Mouse (Mus musculus) E14TG2a.4 (cell line): Measurements from ENCODE around the gene Smim15.

Experiments
- H3K27me3 ChIP-seq: 2 replicates; pipeline ENCODE4 v1.6.1; 2014; ENCODE audit warnings: low read length, control low read depth; ENCODE audit not compliant: insufficient read depth
- H3K36me3 ChIP-seq: 2 replicates; pipeline ENCODE4 v1.6.1; 2014; ENCODE audit warnings: low read length, control low read depth; ENCODE audit not compliant: insufficient read depth
- H3K4me1 ChIP-seq: replicated peaks from 2 replicates; pipeline ENCODE4 v1.6.1; 2014; ENCODE audit warnings: low read depth, low read length, control low read depth
- H3K4me3 ChIP-seq: replicated peaks from 2 replicates; pipeline ENCODE4 v1.5.1; 2014; ENCODE audit warnings: mild to moderate bottlenecking, low read length
- H3K9me3 ChIP-seq: 2 replicates; pipeline ENCODE4 v1.6.1; 2014; ENCODE audit warnings: low read length, control low read depth
- CTCF ChIP-seq: conservative IDR thresholded peaks from 2 replicates; pipeline ENCODE4 v1.5.1; 2014; ENCODE audit warnings: low read length
- NANOG ChIP-seq: IDR thresholded peaks from 2 replicates; pipeline ENCODE4 v1.6.1; 2014; ENCODE audit warnings: borderline replicate concordance, low read length, mixed read lengths
- POU5F1 ChIP-seq: IDR thresholded peaks from 2 replicates; pipeline ENCODE4 v1.6.1; 2014; ENCODE audit warnings: low read length, borderline replicate concordance

The Smim15 gene

DNA sequence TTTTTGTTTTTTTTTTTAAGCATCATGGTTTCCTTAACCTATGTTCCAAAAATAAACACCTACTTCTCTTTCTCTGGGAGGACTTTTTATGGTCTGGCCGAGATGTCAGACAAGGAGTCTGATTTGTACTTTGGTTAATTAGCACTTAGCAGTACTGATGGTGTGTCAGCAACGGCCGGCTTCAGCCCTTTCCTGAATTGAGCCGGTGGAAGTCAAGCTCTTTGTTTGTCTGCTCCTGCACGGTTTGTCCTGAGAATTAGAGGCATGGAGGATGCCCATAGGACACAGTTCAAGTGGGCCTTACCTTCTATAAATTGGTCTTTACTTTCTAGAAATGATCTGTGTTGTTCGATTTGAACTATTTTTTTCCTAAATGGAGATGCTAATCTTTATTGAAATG lies 2.6 kb downstream of the Smim15 start:
- peaks cover 29% of the 10 kb centered on the region for H3K4me1 ChIP-seq
- H3K36me3 ChIP-seq: peaks cover 27% of the 10 kb centered on the region
- H3K4me3 ChIP-seq: no peak overlapping the region
- no peaks in the 10 kb centered on the region for H3K27me3 ChIP-seq
- TF ChIP-seq CTCF: no peak
- no peak for TF ChIP-seq NANOG
- TF ChIP-seq POU5F1: no peak
- no peaks in the 10 kb centered on the region for H3K9me3 ChIP-seq

DNA sequence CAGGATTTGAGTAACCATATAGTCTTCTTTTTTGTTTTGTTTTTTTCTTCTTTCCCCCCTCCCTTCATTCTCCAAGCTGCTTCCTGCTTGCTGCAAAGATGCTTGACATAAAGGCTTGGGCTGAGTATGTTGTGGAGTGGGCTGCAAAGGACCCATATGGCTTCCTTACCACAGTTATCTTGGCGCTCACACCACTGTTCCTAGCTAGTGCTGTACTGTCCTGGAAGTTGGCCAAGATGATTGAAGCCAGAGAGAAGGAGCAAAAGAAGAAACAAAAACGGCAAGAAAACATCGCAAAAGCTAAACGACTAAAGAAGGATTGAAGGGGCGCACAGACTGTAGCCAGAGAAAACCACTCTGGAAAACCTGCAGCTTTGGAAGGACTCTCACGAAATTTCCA lies 3.1 kb downstream of the Smim15 start:
- Histone ChIP-seq H3K4me1 (peaks cover 25% of the 10 kb centered on the region), H3K4me3 (no peak overlapping the region), H3K27me3 (no peaks in the 10 kb centered on the region), H3K36me3 (peaks cover 27% of the 10 kb centered on the region), H3K9me3 (no peaks in the 10 kb centered on the region)
- TF ChIP-seq CTCF (no peak), NANOG (no peak), POU5F1 (no peak)

DNA sequence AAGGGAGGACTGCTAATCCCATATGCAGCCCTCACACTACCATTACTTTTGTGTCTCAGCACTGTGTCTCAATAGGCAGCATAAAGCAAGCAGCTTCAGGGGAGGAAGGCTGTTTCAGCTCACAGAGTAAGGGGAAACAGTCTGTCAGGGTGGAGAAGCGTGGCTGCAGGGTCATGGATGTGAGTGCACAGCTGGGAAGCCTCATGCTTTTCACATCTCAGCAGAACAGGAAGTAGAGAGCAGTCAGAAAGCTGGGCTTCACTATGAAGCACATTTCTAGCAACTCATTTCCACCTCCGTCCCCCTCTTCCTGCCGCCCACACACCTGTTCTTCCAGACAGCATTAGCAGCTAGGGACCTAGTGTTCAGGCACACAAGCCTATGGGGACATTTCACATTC lies 12.7 kb downstream of the Smim15 start:
- no peak for TF ChIP-seq NANOG
- TF ChIP-seq POU5F1: no peak
- TF ChIP-seq CTCF: no peak
- no peaks in the 10 kb centered on the region for H3K4me1 ChIP-seq
- H3K36me3 ChIP-seq: no peaks in the 10 kb centered on the region
- no peak overlapping the region for H3K4me3 ChIP-seq
- H3K27me3 ChIP-seq: no peaks in the 10 kb centered on the region
- H3K9me3 ChIP-seq: no peaks in the 10 kb centered on the region

DNA sequence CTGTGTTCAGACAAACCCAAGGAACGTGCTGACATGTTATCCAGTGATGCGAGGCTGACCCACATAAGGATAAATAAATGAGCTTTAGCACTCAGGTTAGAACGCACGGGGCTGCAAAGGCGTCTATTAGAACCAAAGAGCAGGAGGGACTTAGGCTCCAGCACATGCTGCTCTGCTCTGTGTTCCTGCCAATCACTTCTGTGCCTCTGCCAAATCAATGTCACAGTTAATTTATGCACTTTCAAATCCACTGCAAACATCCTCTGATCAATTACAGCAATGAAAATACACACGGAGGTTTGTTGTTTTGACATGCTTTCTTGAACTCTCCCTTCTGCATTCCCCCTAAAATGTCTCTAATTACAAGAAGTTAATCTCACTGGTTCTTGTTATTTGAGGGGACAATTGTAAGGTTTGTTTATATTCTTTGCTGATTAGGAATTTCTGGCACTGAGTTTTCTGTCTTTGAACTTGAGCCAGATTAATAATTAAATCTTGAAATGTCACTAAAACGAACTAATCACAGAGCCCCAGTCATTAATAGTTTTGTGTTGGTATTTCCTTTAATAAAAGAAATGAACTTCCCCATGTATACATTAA lies 16.1 kb downstream of the Smim15 start:
- Histone ChIP-seq H3K4me3 (no peak overlapping the region), H3K9me3 (no peaks in the 10 kb centered on the region), H3K4me1 (no peaks in the 10 kb centered on the region), H3K27me3 (no peaks in the 10 kb centered on the region), H3K36me3 (no peaks in the 10 kb centered on the region)
- no peak for TF ChIP-seq CTCF
- no peak for TF ChIP-seq POU5F1

DNA sequence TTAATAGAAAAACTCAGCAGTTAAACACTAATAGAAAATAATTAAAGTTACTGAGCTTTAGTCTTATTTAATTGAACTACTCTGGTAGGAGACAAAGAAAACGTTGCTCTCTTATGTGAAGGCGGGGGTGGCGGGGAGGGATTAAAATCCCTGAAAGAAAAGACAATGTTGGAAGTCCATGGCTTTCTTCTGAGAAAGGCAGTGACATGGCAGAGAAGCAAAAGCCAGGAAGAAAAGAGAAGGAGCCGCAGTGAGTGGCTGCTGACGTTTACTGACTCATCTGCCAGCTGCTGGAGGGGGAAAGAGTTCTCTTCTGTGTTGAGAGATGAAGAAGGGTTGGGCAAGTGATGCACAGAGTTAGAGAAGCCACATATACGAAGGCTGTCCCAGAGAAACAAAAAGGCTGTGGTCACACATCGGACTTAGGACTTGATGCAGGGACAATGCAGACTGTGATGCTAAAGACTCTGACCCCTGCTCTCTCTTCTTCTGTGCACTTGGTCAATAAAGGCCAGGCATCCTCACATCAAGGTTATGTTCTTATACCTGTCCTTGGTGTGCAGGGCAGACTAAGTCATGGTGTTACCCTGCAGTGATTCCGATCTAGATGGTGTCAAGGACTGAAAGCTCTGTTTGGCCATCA lies 16.8 kb downstream of the Smim15 start:
- H3K4me3 ChIP-seq: no peak overlapping the region
- H3K4me1 ChIP-seq: no peaks in the 10 kb centered on the region
- no peaks in the 10 kb centered on the region for H3K9me3 ChIP-seq
- no peaks in the 10 kb centered on the region for H3K27me3 ChIP-seq
- H3K36me3 ChIP-seq: no peaks in the 10 kb centered on the region
- TF ChIP-seq NANOG (no peak), POU5F1 (no peak), CTCF (no peak)

DNA sequence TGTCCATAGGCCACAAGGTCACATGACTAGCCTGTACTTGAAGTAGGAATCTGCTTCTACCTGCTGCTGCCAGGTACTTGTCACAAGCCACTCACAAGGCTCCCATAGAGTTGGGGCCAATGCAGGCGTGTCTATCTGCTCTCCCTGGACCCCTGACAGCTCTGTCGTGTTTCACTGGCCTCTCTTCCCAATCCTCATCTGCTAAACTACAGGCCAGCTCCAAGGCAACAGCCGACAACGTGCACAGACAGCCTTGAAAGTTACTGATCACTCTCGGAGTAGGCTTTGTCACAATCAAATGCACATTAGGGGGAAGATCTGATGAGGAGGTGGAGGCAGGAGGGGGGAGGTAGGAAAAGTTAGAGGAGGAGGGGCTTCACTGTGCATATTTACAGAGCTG lies 18.7 kb downstream of the Smim15 start:
- Histone ChIP-seq H3K9me3 (no peaks in the 10 kb centered on the region), H3K36me3 (no peaks in the 10 kb centered on the region), H3K4me1 (no peaks in the 10 kb centered on the region), H3K4me3 (no peak overlapping the region), H3K27me3 (no peaks in the 10 kb centered on the region)
- TF ChIP-seq POU5F1 (no peak), CTCF (no peak)

DNA sequence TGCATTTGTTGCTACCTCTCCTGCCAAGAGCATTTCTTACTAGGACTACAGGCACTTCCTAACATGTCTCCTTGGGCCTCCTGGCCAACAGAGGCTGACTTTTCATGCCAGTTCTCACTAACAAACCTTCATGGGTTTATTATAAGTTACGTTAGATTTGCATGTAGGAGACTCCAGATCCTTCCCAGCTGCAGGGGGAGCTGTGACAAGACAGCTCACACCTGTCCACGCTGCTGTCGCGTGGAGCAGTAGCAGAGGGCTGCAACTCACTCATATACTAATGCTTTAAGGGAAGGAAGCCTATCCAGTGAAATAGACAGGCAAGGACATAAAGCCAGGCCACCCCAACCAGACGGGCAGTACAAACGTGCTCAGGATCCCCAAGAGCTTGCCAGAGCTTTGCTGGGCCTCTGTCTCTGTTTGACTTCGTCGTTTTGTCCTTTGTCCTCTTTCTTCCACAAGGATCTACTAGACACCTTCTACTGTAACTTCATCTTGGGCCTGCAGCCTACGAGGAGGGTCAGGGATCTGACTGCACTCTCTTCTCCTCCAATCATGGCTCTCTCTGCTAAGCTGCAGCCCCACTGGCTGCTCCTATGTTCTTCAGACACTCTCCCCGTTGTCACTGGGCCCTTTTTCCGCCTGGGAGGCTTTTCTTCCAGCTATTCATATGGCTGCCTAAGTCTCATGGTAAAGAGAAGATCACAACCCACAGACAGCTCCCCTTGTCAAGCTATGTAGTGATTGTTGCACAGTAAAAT lies 19.3 kb downstream of the Smim15 start:
- Histone ChIP-seq H3K4me1 (no peaks in the 10 kb centered on the region), H3K9me3 (no peaks in the 10 kb centered on the region), H3K4me3 (no peak overlapping the region), H3K27me3 (no peaks in the 10 kb centered on the region), H3K36me3 (no peaks in the 10 kb centered on the region)
- no peak for TF ChIP-seq NANOG
- TF ChIP-seq CTCF: no peak
- TF ChIP-seq POU5F1: no peak

DNA sequence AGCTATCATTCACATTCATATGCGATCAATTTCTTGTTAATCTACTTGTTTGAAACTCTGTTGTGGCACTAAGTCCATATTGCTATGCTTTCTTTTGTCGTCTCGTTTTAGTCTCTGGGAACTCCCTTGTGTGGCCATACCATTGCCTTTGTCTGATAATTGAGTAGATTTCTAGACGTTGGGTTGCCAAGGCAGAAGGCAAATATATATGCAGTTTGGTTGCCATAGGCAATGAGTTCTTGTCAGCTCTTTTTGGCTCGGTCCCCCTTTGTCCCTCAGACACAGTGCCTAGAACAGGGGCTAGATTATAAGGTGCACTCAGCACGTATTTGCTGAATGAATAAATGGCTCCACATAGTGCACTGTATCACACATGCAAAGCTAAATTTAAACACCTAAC lies 20.1 kb downstream of the Smim15 start:
- no peaks in the 10 kb centered on the region for H3K9me3 ChIP-seq
- H3K4me3 ChIP-seq: no peak overlapping the region
- H3K4me1 ChIP-seq: no peaks in the 10 kb centered on the region
- no peaks in the 10 kb centered on the region for H3K36me3 ChIP-seq
- H3K27me3 ChIP-seq: no peaks in the 10 kb centered on the region
- TF ChIP-seq CTCF (no peak), POU5F1 (no peak), NANOG (no peak)

DNA sequence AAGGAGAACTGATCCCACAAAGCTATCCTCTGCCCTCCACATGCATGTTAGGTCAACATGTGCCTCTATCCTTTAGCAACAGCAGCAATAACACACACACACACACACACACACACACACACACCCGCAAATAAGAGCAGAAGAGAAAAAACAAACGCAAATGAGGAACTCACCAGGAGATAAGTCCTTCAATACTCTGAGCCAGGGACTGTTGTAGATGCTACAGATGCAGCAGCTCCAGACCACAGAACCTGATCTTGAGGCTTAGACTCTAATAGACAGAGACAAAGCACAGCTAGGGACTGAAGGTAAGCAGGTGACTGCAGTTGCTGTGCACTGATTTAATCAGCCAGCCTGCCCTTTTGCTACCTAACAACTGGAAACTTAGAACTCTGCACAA lies 21.8 kb downstream of the Smim15 start:
- no peak for TF ChIP-seq CTCF
- TF ChIP-seq NANOG: no peak
- no peak for TF ChIP-seq POU5F1

More for the DNA sequence above, 21.8 kb downstream of the Smim15 start:
- Histone ChIP-seq H3K36me3 (no peaks in the 10 kb centered on the region), H3K4me3 (no peak overlapping the region), H3K27me3 (no peaks in the 10 kb centered on the region), H3K9me3 (no peaks in the 10 kb centered on the region), H3K4me1 (no peaks in the 10 kb centered on the region)
